Mouse (Mus musculus): ENCODE data around the gene Polrmt. TPM values are rescaled to one million over a fixed set of nuclear protein-coding genes. Genes with fewer than 3 reads are reported as not detected.
A peak's percentile ranks its signal among the peaks of the same experiment; 100 is the strongest.
"Not testable (repeated sequence)": the region's sequence is repeated elsewhere in the genome, so short reads cannot be mapped to it uniquely, and the experiment has no call there.

Polrmt gene
- total RNA-seq, 2 experiments from 2014 or later = 42.3 to 48.0 TPM

DNA sequence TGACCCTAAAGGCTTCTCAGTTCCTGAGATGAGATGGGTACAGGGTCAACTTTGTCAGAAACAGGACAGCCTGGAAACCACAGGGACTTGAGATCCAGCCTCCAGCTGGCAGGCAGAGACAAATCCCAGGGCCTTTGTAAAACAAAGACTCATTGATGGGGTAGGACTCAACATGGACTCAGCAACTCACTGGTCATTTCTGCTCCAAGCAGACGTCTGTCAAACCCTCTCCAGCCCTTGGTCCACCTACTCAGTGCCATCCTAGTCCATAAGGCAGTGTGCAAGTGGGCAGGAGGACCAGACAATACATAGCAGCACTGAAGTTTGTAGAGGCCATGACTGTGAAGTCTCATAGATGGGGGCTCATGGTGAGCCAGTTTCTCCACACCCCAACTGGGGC is 33.2 kb downstream of the Polrmt start:
- no peak for DNase-seq
- intact Hi-C loops (cut with DNase I) = loop anchor here (2.0 kb wide), 1 partner anchor 76 kb away; no protein-coding TSS in a partner anchor

DNA sequence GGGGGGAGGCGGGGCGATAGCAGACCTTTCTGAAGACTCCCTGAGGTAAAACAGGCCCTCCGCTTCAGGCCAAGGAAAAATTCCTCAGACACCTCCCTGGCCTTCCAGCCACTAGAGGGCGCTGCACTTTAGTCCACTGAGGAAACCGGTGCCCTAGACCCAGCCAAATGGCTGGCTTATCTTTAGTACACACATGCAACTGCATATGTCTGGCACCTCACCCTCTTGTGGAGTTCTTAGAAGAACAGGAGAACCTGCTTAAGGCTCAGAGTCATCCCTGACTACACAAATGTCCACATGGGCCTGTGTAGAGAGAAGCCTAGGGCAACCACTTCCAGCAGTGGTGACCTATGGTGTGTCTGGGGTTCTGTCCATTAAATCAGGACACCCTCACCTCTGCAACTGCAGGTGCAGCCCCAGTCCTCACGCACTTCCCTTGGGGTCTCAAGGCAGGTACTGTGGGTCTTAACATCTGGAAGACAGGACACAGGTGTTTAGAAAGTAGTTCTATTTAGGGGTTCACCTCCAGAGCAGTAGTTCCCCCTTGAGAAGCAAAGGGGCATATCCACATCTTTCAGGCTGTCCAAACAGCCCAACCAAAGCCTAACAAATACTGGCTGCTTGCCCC is 33.8 kb downstream of the Polrmt start:
- intact Hi-C loops (cut with DNase I) = loop anchor here (2.0 kb wide), 1 partner anchor 76 kb away; no protein-coding TSS in a partner anchor
- peak; percentile 75 to 85 for DNase-seq

DNA sequence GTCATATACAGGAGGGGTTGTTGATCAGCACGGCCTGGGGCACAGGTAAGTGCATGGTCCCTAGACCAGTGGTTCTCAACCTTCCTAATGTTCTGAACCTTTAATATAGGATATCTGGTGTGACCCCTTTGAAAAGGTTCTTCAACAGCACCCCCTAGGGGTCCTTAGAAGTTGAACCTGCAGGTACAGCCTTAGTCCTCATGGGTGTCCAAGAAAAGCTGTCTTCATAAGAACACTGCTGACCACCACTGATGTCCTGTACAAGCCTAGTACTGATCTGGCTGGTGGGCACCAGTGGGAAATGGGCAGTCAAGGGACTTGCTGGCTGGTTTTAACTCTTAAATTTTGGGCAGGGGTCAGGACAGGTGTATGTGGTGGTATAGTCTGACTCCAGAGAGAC is 34.4 kb downstream of the Polrmt start:
- DNase-seq = no peak
- intact Hi-C loops (cut with DNase I) = loop anchor here (2.0 kb wide), 1 partner anchor 77 kb away; no protein-coding TSS in a partner anchor

DNA sequence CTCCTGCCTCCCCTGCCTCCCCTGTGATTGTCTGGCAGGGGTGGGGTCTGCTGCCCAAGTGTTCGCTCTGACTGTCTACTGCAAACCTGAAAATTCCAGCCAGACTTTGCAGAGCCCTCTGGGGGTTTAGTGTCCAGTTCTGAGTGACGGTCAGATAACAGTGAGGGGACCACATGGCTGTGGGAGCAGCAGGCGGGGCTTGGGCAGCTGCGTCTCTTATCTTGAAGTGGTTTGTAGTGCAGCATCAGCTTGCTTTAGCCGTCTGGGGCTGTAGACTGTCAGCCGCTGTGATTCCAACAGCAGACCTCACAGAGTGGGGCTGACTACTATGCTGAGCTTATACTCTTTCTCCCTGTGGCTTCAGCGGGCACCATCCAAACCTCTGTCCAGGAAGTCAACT is 37.1 kb downstream of the Polrmt start:
- DNase-seq = no peak
- intact Hi-C loops (cut with DNase I) = no loop called here

DNA sequence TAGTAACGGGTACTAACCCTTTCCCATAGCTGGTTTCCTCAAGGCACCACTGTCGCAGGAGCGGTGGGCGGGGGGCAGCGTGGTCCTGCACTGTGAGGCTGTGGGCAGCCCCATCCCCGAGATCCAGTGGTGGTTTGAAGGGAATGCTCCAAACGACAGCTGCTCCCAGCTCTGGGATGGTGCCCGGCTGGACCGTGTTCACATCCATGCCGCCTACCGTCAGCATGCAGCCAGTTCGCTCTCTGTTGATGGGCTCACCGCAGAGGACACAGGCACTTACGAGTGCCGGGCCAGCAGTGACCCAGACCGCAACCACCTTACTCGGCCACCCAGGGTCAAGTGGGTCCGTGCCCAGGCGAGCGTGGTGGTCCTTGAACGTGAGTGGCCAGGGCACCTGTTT is 37.7 kb downstream of the Polrmt start:
- intact Hi-C loops (cut with DNase I) = no loop called here
- no peak for DNase-seq

DNA sequence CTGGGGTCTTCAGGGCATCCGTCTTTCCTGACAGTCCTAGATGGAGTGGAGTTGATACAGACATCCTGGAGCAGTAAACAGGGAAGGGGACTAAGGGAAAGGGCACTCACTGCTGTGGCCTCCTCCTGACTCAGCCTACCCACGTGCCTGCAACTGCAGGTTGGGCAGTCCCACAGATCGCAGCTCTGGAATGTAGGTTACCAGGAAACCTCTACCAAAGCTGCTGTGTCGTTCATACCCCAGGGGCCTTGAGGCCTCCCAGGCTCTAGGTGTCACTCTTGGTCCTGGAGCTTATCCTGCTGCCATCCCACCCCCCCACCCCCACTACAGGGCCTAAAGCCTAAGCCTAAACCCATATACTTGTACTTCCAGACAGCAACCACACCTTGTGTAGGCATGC is 38.6 kb downstream of the Polrmt start:
- intact Hi-C loops (cut with DNase I) = no loop called here
- DNase-seq = no peak

- intact Hi-C loops (cut with DNase I) = no loop called here
- no peak for DNase-seq
Observed at GRCm38 (mm10) chr10:79707162-79707561, 39.2 kb downstream of the Polrmt start.

- no peak for DNase-seq
- intact Hi-C loops (cut with DNase I) = no loop called here
Observed at GRCm38 (mm10) chr10:79706406-79707094, 39.8 kb downstream of the Polrmt start.

- DNase-seq = no peak
- intact Hi-C loops (cut with DNase I) = no loop called here
Observed at GRCm38 (mm10) chr10:79705951-79706350, 40.4 kb downstream of the Polrmt start.

DNA sequence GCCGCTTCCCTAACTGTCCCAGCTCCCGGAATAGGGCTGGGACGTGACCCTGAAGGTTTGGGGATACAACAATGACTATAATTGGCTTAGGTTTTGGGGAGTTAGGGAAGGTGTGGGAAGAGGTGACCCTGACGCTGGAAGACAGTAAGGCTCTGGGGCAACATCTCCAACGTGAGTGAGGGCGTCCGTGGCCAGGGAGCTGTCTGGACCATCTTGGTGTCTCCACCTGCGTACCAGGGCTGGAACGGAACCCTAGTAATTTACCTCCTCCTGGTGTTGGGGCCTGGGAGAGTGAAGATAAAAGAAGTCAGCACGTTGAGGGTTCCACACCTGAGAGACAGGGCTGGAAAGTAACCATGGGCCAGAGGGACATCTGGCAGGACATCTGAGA is 41.4 kb downstream of the Polrmt start:
- intact Hi-C loops (cut with DNase I) = no loop called here

DNA sequence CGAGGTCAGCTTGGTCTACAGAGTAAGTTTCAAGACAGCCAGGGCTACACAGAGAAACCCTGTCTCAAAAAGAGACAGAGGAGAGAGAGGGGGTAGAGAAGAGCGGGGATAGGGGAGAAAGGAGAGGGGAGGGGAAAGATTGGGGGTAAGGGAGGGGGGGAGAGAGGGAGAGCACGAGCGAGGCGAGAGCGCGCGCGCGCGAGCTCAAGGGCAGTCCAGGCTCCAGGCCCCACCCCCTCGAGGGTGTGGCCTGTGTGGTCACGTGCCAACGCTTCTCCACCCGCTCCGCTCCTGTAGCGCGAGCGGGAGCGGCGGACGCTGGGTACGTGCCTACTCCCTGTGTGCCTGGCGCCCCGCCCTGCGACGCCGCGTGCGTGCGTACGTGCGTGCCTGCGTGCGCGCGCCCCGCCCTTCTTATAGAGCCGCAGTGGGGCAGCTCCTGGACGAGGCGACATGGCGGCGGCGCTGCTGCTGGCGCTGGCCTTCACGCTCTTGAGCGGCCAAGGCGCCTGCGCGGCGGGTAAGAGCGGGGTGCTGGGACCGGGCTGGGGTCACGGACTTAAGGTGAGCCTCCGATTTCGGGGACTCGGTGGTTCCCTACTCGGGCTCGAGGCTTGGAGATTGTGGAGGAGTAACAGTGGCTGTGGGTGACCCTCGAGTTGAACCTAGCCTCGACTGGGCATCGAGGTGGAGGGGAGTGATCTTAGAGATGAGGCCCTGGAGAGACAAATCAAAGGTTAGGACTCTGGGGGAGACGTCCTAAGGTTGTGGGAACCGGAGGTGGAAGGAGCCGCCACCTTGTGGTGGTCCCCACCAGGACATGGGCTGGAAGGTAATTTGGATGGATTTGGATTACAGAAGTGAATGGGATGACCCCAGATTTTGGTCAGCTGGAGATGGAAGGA is 42.1 kb downstream of the Polrmt start, which contains the start of gene Bsg:
Bsg (plus strand) TSS at position 427 of the 905 bp plus-strand sequence.
- peak; percentile 98 for DNase-seq
- intact Hi-C loops (cut with DNase I) = no loop called here

More for the DNA sequence above, 41.4 kb downstream of the Polrmt start:
- DNase-seq = no peak

- intact Hi-C loops (cut with DNase I) = no loop called here
- DNase-seq = no peak
Observed at GRCm38 (mm10) chr10:79703541-79703940, 42.8 kb downstream of the Polrmt start.

GRCm38 (mm10) chr10:79702970-79703369 is 43.4 kb downstream of the Polrmt start:
- DNase-seq; intact Hi-C loops (cut with DNase I): not testable (repeated sequence)

DNA sequence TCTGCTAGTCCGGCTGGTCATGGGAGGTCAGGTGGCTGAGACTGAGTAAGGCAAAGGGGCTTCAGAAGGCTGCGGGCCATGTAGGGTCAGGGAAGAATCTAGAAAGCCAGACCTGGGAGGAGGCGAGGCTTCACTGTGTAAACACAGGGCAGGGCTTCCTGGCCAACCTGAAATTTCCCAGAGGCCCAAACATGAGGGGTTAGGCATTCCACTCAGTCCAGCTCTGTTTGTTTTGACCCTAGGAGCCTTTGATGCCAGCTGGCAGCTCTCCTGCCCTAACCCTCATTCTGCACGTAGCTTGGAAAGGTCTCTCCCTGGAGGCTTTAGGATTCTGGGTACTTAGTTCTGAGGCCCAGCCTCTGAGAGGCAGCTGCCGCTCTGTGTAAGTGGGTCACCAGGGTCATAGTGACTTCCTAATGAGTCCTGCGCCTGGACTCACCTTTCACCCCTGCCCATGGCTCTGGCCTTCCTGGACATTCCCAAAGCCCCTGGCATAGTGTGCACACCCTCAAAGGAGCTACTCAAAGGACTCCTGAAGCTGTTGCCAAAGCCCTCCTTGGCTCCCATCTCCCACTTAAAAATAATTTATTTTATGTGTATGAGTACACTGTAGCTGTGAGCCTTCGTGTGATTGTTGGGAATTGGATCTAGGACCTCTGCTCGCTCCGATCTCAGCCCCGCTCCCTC is 44.8 kb downstream of the Polrmt start:
- DNase-seq = peak; percentile 63 to 73
- intact Hi-C loops (cut with DNase I) = no loop called here

- intact Hi-C loops (cut with DNase I) = no loop called here
- no peak for DNase-seq
Observed at GRCm38 (mm10) chr10:79700676-79701075, 45.7 kb downstream of the Polrmt start.

GRCm38 (mm10) chr10:79698459-79698858 is 47.9 kb downstream of the Polrmt start:
- DNase-seq = no peak
- intact Hi-C loops (cut with DNase I) = no loop called here

GRCm38 (mm10) chr10:79697916-79698315 is 48.5 kb downstream of the Polrmt start:
- DNase-seq = no peak
- intact Hi-C loops (cut with DNase I) = no loop called here

- intact Hi-C loops (cut with DNase I) = no loop called here
- DNase-seq = no peak
Observed at GRCm38 (mm10) chr10:79696129-79696651, 50.2 kb downstream of the Polrmt start.

DNA sequence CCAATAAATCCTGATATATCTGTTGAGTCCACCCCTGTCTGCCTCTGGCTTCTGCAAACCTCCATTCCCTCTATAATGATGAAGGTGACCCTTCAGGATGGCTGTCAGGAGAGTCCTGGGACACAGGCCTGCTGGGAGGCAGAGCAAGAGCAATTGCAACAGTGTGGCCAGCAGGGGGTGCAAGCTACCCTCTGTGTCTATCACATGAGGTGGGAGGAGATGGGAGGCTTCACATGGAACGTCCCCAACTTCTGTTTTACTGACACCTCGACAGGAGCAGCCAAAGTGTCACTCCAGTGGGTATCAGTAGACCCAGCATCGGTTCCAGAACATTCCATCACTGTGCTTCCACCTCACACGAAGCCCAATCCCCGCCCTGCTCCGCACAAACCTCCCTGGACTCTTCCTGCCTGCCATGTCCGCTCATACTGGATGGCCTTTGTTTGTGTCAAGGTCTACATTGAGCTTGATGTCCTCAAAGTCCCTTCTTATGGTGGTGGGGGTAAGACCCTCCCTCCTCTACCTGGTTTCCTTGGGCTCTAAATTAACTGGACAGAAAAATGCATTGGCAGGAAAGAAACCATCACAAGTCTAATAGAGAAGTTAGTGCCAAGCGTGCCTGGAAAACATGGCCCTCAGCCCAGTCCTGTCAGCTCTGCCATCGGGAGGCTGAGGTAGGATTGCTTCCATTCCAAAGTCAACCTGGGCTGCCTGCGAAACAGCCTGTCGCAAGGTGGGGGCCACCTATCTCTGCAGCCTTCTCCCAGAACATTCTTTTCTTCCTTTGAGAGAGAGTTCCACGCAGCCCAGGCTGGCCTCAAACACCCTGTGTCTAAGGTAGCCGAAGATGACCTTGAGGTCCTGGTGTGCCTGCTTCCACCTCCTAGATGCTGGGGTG is 50.9 kb downstream of the Polrmt start:
- intact Hi-C loops (cut with DNase I) = loop anchor here (2.0 kb wide), 1 partner anchor 93 kb away; no protein-coding TSS in a partner anchor
- peak; percentile 81 to 84 for DNase-seq

Data from heart, postnatal 36 days (tissue).